Mouse (Mus musculus): ENCODE measurements around the gene Gdpgp1. TPM values are rescaled to one million over a fixed set of nuclear protein-coding genes. Genes with fewer than 3 reads are reported as not detected.

The Gdpgp1 gene
- polyA plus RNA-seq, 1 experiment from 2014 or later: 5.6 TPM

- H3K4me1 ChIP-seq (ENCODE audit: control insufficient read depth, insufficient read depth, low read length): peaks cover 42% of the 10 kb centered on the region
- H3K4me2 ChIP-seq (replicated peaks; ENCODE audit: low read depth, low read length): 0 out of 2 replicates have a peak overlapping the region, but pooled peaks have one; percentile 7
- no peak overlapping the region for H3K9ac ChIP-seq (replicated peaks; ENCODE audit: low read depth, low read length)
Measured at GRCm38 (mm10) chr7:80208738-80209430, 23.8 kb upstream of the Gdpgp1 start.

GRCm38 (mm10) chr7:80209669-80210068 is 23.0 kb upstream of the Gdpgp1 start:
- no peak overlapping the region for H3K9ac ChIP-seq (replicated peaks; ENCODE audit: low read depth, low read length)
- H3K9me3 ChIP-seq (ENCODE audit: control insufficient read depth, low read depth, low read length): no peaks in the 10 kb centered on the region
- H3K27me3 ChIP-seq (ENCODE audit: control insufficient read depth, insufficient read depth, low read length): no peaks in the 10 kb centered on the region
- H3K4me2 ChIP-seq (replicated peaks; ENCODE audit: low read depth, low read length): no peak overlapping the region
- no peak for ATAC-seq (ENCODE audit: insufficient number of reproducible peaks, insufficient read depth, low FRiP score, low read depth)
- WGBS: 72% methylated on average over 6 of the region's 6 CpGs
- H3K4me3 ChIP-seq (ENCODE audit: low read depth, low read length): no peak overlapping the region
- H3K27ac ChIP-seq (ENCODE audit: low read length): peak overlapping the region; percentile 87
- peaks cover 38% of the 10 kb centered on the region for H3K4me1 ChIP-seq (ENCODE audit: control insufficient read depth, insufficient read depth, low read length)
- peaks cover 11% of the 10 kb centered on the region; the same call in 1 of the 2 replicates for H3K36me3 ChIP-seq (ENCODE audit: control insufficient read depth, insufficient read depth, low read length)

More at GRCm38 (mm10) chr7:80208738-80209430, 23.8 kb upstream of the Gdpgp1 start:
- H3K36me3 ChIP-seq (ENCODE audit: control insufficient read depth, insufficient read depth, low read length): peaks cover 7% of the 10 kb centered on the region; the same call in 1 of the 2 replicates
- H3K4me3 ChIP-seq (ENCODE audit: low read depth, low read length): no peak overlapping the region
- peak overlapping the region; percentile 87 for H3K27ac ChIP-seq (ENCODE audit: low read length)
- ATAC-seq (ENCODE audit: insufficient number of reproducible peaks, insufficient read depth, low FRiP score, low read depth): peak; percentile 78; the same call in 1 of the 2 replicates
- no peaks in the 10 kb centered on the region for H3K27me3 ChIP-seq (ENCODE audit: control insufficient read depth, insufficient read depth, low read length)
- WGBS: 68% methylated on average over 10 of the region's 10 CpGs
- H3K9me3 ChIP-seq (ENCODE audit: control insufficient read depth, low read depth, low read length): no peaks in the 10 kb centered on the region

- peaks cover 32% of the 10 kb centered on the region for H3K4me1 ChIP-seq (ENCODE audit: control insufficient read depth, insufficient read depth, low read length)
- no peak overlapping the region for H3K27ac ChIP-seq (ENCODE audit: low read length)
- H3K9me3 ChIP-seq (ENCODE audit: control insufficient read depth, low read depth, low read length): no peaks in the 10 kb centered on the region
- no peak overlapping the region for H3K4me3 ChIP-seq (ENCODE audit: low read depth, low read length)
- H3K27me3 ChIP-seq (ENCODE audit: control insufficient read depth, insufficient read depth, low read length): no peaks in the 10 kb centered on the region
- H3K4me2 ChIP-seq (replicated peaks; ENCODE audit: low read depth, low read length): no peak overlapping the region
- peaks cover 16% of the 10 kb centered on the region; the same call in 1 of the 2 replicates for H3K36me3 ChIP-seq (ENCODE audit: control insufficient read depth, insufficient read depth, low read length)
- no peak overlapping the region for H3K9ac ChIP-seq (replicated peaks; ENCODE audit: low read depth, low read length)
- 84% methylated on average over 4 of the region's 4 CpGs for WGBS
- ATAC-seq (ENCODE audit: insufficient number of reproducible peaks, insufficient read depth, low FRiP score, low read depth): no peak
Measured at GRCm38 (mm10) chr7:80210982-80211381, 21.7 kb upstream of the Gdpgp1 start.

GRCm38 (mm10) chr7:80213604-80214003 is 19.1 kb upstream of the Gdpgp1 start:
- H3K27ac ChIP-seq (ENCODE audit: low read length): no peak overlapping the region
- ATAC-seq (ENCODE audit: insufficient number of reproducible peaks, insufficient read depth, low FRiP score, low read depth): no peak
- peaks cover 31% of the 10 kb centered on the region; the same call in 1 of the 2 replicates for H3K36me3 ChIP-seq (ENCODE audit: control insufficient read depth, insufficient read depth, low read length)
- H3K4me3 ChIP-seq (ENCODE audit: low read depth, low read length): no peak overlapping the region
- H3K27me3 ChIP-seq (ENCODE audit: control insufficient read depth, insufficient read depth, low read length): no peaks in the 10 kb centered on the region
- no peaks in the 10 kb centered on the region for H3K9me3 ChIP-seq (ENCODE audit: control insufficient read depth, low read depth, low read length)
- H3K4me1 ChIP-seq (ENCODE audit: control insufficient read depth, insufficient read depth, low read length): peaks cover 12% of the 10 kb centered on the region
- H3K9ac ChIP-seq (replicated peaks; ENCODE audit: low read depth, low read length): no peak overlapping the region
- no peak overlapping the region for H3K4me2 ChIP-seq (replicated peaks; ENCODE audit: low read depth, low read length)
- WGBS: 88% methylated on average over 7 of the region's 7 CpGs

GRCm38 (mm10) chr7:80214459-80214858 is 18.2 kb upstream of the Gdpgp1 start:
- WGBS: 84% methylated on average over 8 of the region's 8 CpGs
- no peaks in the 10 kb centered on the region for H3K27me3 ChIP-seq (ENCODE audit: control insufficient read depth, insufficient read depth, low read length)
- no peak overlapping the region for H3K27ac ChIP-seq (ENCODE audit: low read length)
- H3K9me3 ChIP-seq (ENCODE audit: control insufficient read depth, low read depth, low read length): no peaks in the 10 kb centered on the region
- no peak overlapping the region for H3K4me3 ChIP-seq (ENCODE audit: low read depth, low read length)
- H3K9ac ChIP-seq (replicated peaks; ENCODE audit: low read depth, low read length): no peak overlapping the region
- no peak for ATAC-seq (ENCODE audit: insufficient number of reproducible peaks, insufficient read depth, low FRiP score, low read depth)
- peaks cover 3% of the 10 kb centered on the region; the same call in 1 of the 2 replicates for H3K4me1 ChIP-seq (ENCODE audit: control insufficient read depth, insufficient read depth, low read length)
- H3K36me3 ChIP-seq (ENCODE audit: control insufficient read depth, insufficient read depth, low read length): peaks cover 39% of the 10 kb centered on the region; the same call in 1 of the 2 replicates
- H3K4me2 ChIP-seq (replicated peaks; ENCODE audit: low read depth, low read length): no peak overlapping the region

GRCm38 (mm10) chr7:80215398-80215797 is 17.3 kb upstream of the Gdpgp1 start:
- peak; percentile 81 for ATAC-seq (ENCODE audit: insufficient number of reproducible peaks, insufficient read depth, low FRiP score, low read depth)
- Histone ChIP-seq H3K36me3 (ENCODE audit: control insufficient read depth, insufficient read depth, low read length) (peaks cover 48% of the 10 kb centered on the region), H3K9ac (replicated peaks; ENCODE audit: low read depth, low read length) (no peak overlapping the region), H3K4me1 (ENCODE audit: control insufficient read depth, insufficient read depth, low read length) (no peaks in the 10 kb centered on the region), H3K4me2 (replicated peaks; ENCODE audit: low read depth, low read length) (no peak overlapping the region), H3K27ac (ENCODE audit: low read length) (no peak overlapping the region), H3K4me3 (ENCODE audit: low read depth, low read length) (no peak overlapping the region), H3K9me3 (ENCODE audit: control insufficient read depth, low read depth, low read length) (no peaks in the 10 kb centered on the region), H3K27me3 (ENCODE audit: control insufficient read depth, insufficient read depth, low read length) (no peaks in the 10 kb centered on the region)
- 30% methylated on average over 4 of the region's 4 CpGs for WGBS

GRCm38 (mm10) chr7:80216566-80216965 is 16.1 kb upstream of the Gdpgp1 start:
- no peak for ATAC-seq (ENCODE audit: insufficient number of reproducible peaks, insufficient read depth, low FRiP score, low read depth)
- Histone ChIP-seq H3K4me2 (replicated peaks; ENCODE audit: low read depth, low read length) (no peak overlapping the region), H3K4me3 (ENCODE audit: low read depth, low read length) (no peak overlapping the region), H3K9ac (replicated peaks; ENCODE audit: low read depth, low read length) (no peak overlapping the region), H3K36me3 (ENCODE audit: control insufficient read depth, insufficient read depth, low read length) (peaks cover 59% of the 10 kb centered on the region), H3K27me3 (ENCODE audit: control insufficient read depth, insufficient read depth, low read length) (no peaks in the 10 kb centered on the region), H3K4me1 (ENCODE audit: control insufficient read depth, insufficient read depth, low read length) (no peaks in the 10 kb centered on the region), H3K27ac (ENCODE audit: low read length) (no peak overlapping the region), H3K9me3 (ENCODE audit: control insufficient read depth, low read depth, low read length) (no peaks in the 10 kb centered on the region)
- WGBS: 86% methylated on average over 8 of the region's 8 CpGs

GRCm38 (mm10) chr7:80218666-80219065 is 14.0 kb upstream of the Gdpgp1 start:
- ATAC-seq (ENCODE audit: insufficient number of reproducible peaks, insufficient read depth, low FRiP score, low read depth): no peak
- Histone ChIP-seq H3K4me3 (ENCODE audit: low read depth, low read length) (no peak overlapping the region), H3K27ac (ENCODE audit: low read length) (no peak overlapping the region), H3K9ac (replicated peaks; ENCODE audit: low read depth, low read length) (no peak overlapping the region), H3K36me3 (ENCODE audit: control insufficient read depth, insufficient read depth, low read length) (peaks cover 66% of the 10 kb centered on the region), H3K4me2 (replicated peaks; ENCODE audit: low read depth, low read length) (no peak overlapping the region), H3K27me3 (ENCODE audit: control insufficient read depth, insufficient read depth, low read length) (no peaks in the 10 kb centered on the region), H3K9me3 (ENCODE audit: control insufficient read depth, low read depth, low read length) (no peaks in the 10 kb centered on the region), H3K4me1 (ENCODE audit: control insufficient read depth, insufficient read depth, low read length) (no peaks in the 10 kb centered on the region)
- WGBS: 93% methylated on average over 9 of the region's 9 CpGs
